Mouse (Mus musculus): Measurements from ENCODE around the gene Pard3. TPM values are rescaled to one million over a fixed set of nuclear protein-coding genes. Genes with fewer than 3 reads are reported as not detected.

Gene Pard3
- total and polyA plus RNA-seq, 2 experiments from 2014 or later: 11.9 to 29.7 TPM

DNA sequence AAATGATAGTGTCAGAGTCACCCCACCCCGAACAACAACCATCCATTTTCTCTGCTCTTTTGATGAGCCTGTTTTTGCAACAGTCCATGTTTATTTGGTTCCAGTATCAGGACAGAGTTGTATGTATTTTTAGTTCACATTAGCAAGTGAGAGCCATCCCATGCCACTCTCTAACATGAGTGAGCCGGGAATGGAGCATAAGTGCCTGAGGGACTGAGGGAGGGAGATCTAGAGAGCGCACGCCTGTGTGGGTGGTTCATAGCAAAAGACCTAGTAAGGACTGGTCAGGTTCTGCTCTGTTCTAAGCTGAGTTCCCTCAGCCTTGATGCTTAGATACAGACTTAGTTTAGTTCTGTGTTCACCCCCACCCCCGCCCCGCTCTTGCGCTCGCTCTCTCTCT, 521.9 kb downstream of the Pard3 start:
- DNase-seq (ENCODE audit: low spot score): no peak
- no peak for ATAC-seq (ENCODE audit: low FRiP score)
- Histone ChIP-seq H3K4me1 (ENCODE audit: insufficient read depth, low read length) (no peaks in the 10 kb centered on the region), H3K9ac (replicated peaks; ENCODE audit: low read length, poor library complexity, severe bottlenecking) (no peak overlapping the region), H3K4me3 (ENCODE audit: low read depth, low read length) (no peak overlapping the region), H3K36me3 (ENCODE audit: insufficient read depth, low read length) (no peaks in the 10 kb centered on the region), H3K9me3 (ENCODE audit: low read length) (no peaks in the 10 kb centered on the region), H3K4me2 (ENCODE audit: low read depth, low read length, poor library complexity, severe bottlenecking) (no peak overlapping the region), H3K27me3 (ENCODE audit: insufficient read depth, low read length) (no peaks in the 10 kb centered on the region), H3K27ac (ENCODE audit: low read depth, low read length) (no peak overlapping the region)
- 95% methylated on average over 8 of the region's 8 CpGs for WGBS
- TF ChIP-seq CTCF (IDR thresholded peaks at IDR 0.05): no peak

DNA sequence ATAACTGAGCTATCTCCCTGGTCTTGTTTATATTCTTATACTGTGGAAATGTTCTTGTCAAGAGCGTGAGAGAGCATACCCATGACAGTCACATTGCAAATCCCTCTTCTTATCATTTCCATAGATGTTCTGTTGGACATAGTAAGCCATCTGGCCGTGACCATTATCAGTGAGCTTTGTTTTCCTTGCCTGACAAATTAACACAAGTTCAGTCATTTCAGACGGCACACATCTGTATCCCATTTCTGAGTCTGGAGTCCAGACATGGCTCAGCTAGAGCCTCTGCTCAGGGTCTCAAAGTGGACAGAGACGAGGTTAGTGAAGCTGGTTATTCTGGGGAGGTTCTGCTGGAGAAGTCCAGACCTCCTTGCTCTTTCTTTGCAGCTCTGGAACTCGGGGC, 523.0 kb downstream of the Pard3 start:
- 87% methylated on average over 5 of the region's 5 CpGs for WGBS
- H3K4me2 ChIP-seq (ENCODE audit: low read depth, low read length, poor library complexity, severe bottlenecking): no peak overlapping the region
- no peak overlapping the region for H3K9ac ChIP-seq (replicated peaks; ENCODE audit: low read length, poor library complexity, severe bottlenecking)
- no peak for DNase-seq (ENCODE audit: low spot score)
- no peak overlapping the region for H3K27ac ChIP-seq (ENCODE audit: low read depth, low read length)
- no peaks in the 10 kb centered on the region for H3K9me3 ChIP-seq (ENCODE audit: low read length)
- no peak for ATAC-seq (ENCODE audit: low FRiP score)
- H3K4me3 ChIP-seq (ENCODE audit: low read depth, low read length): no peak overlapping the region
- TF ChIP-seq CTCF (IDR thresholded peaks at IDR 0.05): no peak
- no peaks in the 10 kb centered on the region for H3K36me3 ChIP-seq (ENCODE audit: insufficient read depth, low read length)
- no peaks in the 10 kb centered on the region for H3K27me3 ChIP-seq (ENCODE audit: insufficient read depth, low read length)
- H3K4me1 ChIP-seq (ENCODE audit: insufficient read depth, low read length): no peaks in the 10 kb centered on the region

DNA sequence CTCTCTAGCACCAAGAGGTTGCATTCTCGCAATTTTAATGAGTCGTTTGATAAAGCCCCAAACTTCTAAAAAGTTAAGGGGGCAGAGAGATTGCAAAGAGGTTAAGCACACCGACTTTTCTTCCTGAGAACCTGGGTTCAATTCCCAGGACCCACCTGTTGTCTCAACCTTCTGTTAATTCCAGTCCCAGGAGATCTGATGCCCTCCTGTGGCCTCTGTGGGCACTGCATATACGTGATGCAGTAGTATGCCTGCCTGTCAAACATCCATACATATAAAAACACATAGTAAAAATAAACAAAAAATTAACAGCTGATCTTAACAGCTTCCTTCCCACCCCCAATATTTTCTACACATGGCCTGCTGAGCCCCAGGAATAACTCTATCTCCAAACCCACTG, 524.6 kb downstream of the Pard3 start:
- peak; percentile 61 for TF ChIP-seq CTCF (IDR thresholded peaks at IDR 0.05)
- Histone ChIP-seq H3K4me2 (ENCODE audit: low read depth, low read length, poor library complexity, severe bottlenecking) (no peak overlapping the region), H3K36me3 (ENCODE audit: insufficient read depth, low read length) (no peaks in the 10 kb centered on the region), H3K4me1 (ENCODE audit: insufficient read depth, low read length) (no peaks in the 10 kb centered on the region), H3K9me3 (ENCODE audit: low read length) (no peaks in the 10 kb centered on the region), H3K27ac (ENCODE audit: low read depth, low read length) (no peak overlapping the region), H3K9ac (replicated peaks; ENCODE audit: low read length, poor library complexity, severe bottlenecking) (no peak overlapping the region), H3K27me3 (ENCODE audit: insufficient read depth, low read length) (no peaks in the 10 kb centered on the region), H3K4me3 (ENCODE audit: low read depth, low read length) (no peak overlapping the region)
- ATAC-seq (ENCODE audit: low FRiP score) (no peak), DNase-seq (ENCODE audit: low spot score) (no peak)
- WGBS: 65% methylated on average over 4 of the region's 4 CpGs

DNA sequence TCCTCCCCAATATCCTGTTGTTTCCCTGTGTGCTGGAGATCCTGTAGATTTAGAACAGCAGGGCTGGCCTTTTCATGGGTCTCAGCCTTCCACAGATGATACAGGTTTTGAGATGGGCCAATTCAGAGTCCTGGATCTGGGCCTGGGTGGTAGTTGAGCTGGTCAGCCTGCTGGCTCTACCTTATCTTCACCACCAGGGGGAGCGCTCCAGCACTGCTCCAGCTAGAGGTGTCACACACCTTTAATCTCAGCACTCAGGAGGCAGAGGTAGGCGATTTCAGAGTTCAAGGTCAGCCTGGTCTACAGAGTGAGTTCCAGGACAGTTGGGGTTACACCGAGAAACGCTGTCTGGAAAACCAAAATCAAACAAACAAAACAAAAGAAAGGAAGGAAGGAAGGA, 525.6 kb downstream of the Pard3 start:
- Histone ChIP-seq H3K9me3 (ENCODE audit: low read length) (no peaks in the 10 kb centered on the region), H3K4me2 (ENCODE audit: low read depth, low read length, poor library complexity, severe bottlenecking) (no peak overlapping the region), H3K27ac (ENCODE audit: low read depth, low read length) (no peak overlapping the region), H3K36me3 (ENCODE audit: insufficient read depth, low read length) (no peaks in the 10 kb centered on the region), H3K4me3 (ENCODE audit: low read depth, low read length) (no peak overlapping the region), H3K4me1 (ENCODE audit: insufficient read depth, low read length) (no peaks in the 10 kb centered on the region), H3K9ac (replicated peaks; ENCODE audit: low read length, poor library complexity, severe bottlenecking) (no peak overlapping the region), H3K27me3 (ENCODE audit: insufficient read depth, low read length) (no peaks in the 10 kb centered on the region)
- 50% methylated on average over 4 of the region's 4 CpGs for WGBS
- DNase-seq (ENCODE audit: low spot score) (no peak), ATAC-seq (ENCODE audit: low FRiP score) (no peak)
- TF ChIP-seq CTCF (IDR thresholded peaks at IDR 0.05): peak; percentile 75

DNA sequence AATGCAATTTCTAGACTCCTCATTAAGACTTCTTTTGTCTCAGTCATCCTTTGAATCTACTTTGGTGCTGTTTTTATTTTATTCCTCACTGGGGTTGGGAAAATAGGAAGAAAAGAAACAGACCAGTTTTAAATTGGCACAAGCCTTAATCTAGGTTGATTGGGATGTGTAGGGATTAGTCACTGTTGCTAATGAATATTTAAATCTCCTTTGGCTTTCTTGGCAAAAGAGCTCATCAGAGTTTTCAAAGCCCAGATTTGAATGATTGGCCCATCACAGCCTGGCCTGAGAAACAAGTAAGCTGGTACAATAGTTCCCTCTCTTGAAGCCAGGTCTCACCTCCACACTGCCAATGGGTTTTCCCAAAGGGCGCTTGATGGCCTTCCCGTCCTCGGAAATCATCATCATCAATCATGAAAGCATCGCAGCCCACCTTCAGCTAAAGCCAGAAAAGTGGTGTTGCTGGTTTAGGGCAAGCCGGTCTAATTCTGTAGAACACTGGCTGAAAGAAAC, 527.0 kb downstream of the Pard3 start:
- Histone ChIP-seq H3K36me3 (ENCODE audit: insufficient read depth, low read length) (no peaks in the 10 kb centered on the region), H3K9ac (replicated peaks; ENCODE audit: low read length, poor library complexity, severe bottlenecking) (no peak overlapping the region), H3K4me3 (ENCODE audit: low read depth, low read length) (no peak overlapping the region), H3K4me1 (ENCODE audit: insufficient read depth, low read length) (no peaks in the 10 kb centered on the region), H3K27ac (ENCODE audit: low read depth, low read length) (no peak overlapping the region; the same call in 1 of the 2 replicates), H3K4me2 (ENCODE audit: low read depth, low read length, poor library complexity, severe bottlenecking) (no peak overlapping the region), H3K27me3 (ENCODE audit: insufficient read depth, low read length) (no peaks in the 10 kb centered on the region), H3K9me3 (ENCODE audit: low read length) (no peaks in the 10 kb centered on the region)
- DNase-seq (ENCODE audit: low spot score): peak; percentile 35
- 76% methylated on average over 5 of the region's 5 CpGs for WGBS
- ATAC-seq (ENCODE audit: low FRiP score): no peak
- no peak for TF ChIP-seq CTCF (IDR thresholded peaks at IDR 0.05)

DNA sequence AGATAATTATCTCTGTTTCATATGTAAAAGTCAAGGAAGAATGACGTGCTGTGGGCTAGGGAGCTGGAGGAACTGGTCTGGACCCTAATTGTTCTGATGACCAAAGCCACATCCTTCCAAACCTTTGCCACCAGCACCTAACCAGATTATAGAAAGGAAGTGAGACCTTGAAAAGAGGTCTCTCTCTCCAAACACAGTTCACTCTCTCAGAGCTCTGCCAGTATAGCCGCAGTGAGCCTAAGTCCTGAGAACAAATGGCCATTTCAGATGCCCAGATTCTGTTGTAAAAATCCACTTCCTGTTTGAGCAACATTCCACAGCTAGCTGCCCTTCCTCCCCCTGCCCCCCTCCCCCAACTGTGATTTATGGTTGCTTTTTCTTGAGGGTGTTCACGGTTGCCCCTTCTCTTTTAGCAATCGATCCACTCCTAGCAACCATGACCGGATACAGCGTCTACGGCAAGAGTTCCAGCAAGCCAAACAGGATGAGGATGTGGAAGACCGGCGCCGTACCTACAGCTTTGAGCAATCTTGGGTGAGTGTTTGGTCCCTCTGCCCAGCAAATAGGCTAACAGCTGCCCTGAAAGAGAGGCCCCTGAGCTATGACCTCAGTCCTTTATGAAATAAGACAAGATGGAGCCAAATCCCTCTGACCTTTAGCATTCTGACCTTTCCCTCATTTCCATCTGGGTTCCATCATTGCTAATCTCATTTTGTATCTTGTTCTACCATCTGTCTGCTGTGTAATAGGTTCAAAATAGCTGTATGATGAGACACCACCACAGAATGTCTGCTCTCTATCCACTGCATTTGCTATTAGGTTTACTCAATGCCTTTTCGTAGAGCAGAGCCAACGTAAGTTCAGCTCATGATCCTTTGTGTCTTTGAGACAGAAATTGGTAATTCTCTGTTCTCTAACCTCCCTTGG, 529.2 kb downstream of the Pard3 start:
- Histone ChIP-seq H3K4me2 (ENCODE audit: low read depth, low read length, poor library complexity, severe bottlenecking) (no peak overlapping the region), H3K27ac (ENCODE audit: low read depth, low read length) (no peak overlapping the region), H3K36me3 (ENCODE audit: insufficient read depth, low read length) (no peaks in the 10 kb centered on the region), H3K9ac (replicated peaks; ENCODE audit: low read length, poor library complexity, severe bottlenecking) (no peak overlapping the region), H3K27me3 (ENCODE audit: insufficient read depth, low read length) (no peaks in the 10 kb centered on the region), H3K4me1 (ENCODE audit: insufficient read depth, low read length) (no peaks in the 10 kb centered on the region), H3K4me3 (ENCODE audit: low read depth, low read length) (no peak overlapping the region), H3K9me3 (ENCODE audit: low read length) (no peaks in the 10 kb centered on the region)
- ATAC-seq (ENCODE audit: low FRiP score): no peak
- DNase-seq (ENCODE audit: low spot score): no peak
- 88% methylated on average over 12 of the region's 12 CpGs for WGBS
- no peak for TF ChIP-seq CTCF (IDR thresholded peaks at IDR 0.05)

All from midbrain, postnatal 0 days (tissue).